Mouse (Mus musculus) heart, adult 18-20 months (tissue): Measurements from ENCODE around the gene Pkp3. TPM values are rescaled to one million over a fixed set of nuclear protein-coding genes. Genes with fewer than 3 reads are reported as not detected.

Experiments
- DNase-seq, 2 experiments: peaks; one replicate each; pipeline ENCODE4 v3.0.0; 2021 to 2022; ENCODE audit warnings: mixed read lengths in 1 of 2
- total RNA-seq, 2 experiments: library from RNA; stranded (reverse); gene quantifications; 2 replicates each; pipeline ENCODE4 v1.2.3; 2021

The Pkp3 gene
- total RNA-seq, 2 experiments from 2014 or later, result 0.37 to 1.6 TPM

- no peak for DNase-seq
These were observed 16.6 kb downstream of the Pkp3 start for GRCm38 (mm10) chr7:141094487-141095205.

- no peak for DNase-seq
These were observed 18.0 kb downstream of the Pkp3 start for GRCm38 (mm10) chr7:141096021-141096420.

GRCm38 (mm10) chr7:141096649-141097056 is 18.6 kb downstream of the Pkp3 start:
- DNase-seq, result peak; percentile 73 to 90

GRCm38 (mm10) chr7:141097177-141097576 is 19.2 kb downstream of the Pkp3 start:
- DNase-seq, result no peak

- peak; percentile 27 to 36 for DNase-seq
These were observed 22.1 kb downstream of the Pkp3 start, which contains the start of gene Sigirr for GRCm38 (mm10) chr7:141099911-141100691. Sigirr (minus strand) TSS chr7:141100572.

- DNase-seq, result no peak
These were observed 25.1 kb downstream of the Pkp3 start for GRCm38 (mm10) chr7:141103161-141103560.

GRCm38 (mm10) chr7:141115874-141116273 is 37.9 kb downstream of the Pkp3 start:
- DNase-seq, result no peak

GRCm38 (mm10) chr7:141117636-141118035 is 39.6 kb downstream of the Pkp3 start, which contains the start of gene Ano9:
Ano9 (minus strand) TSS chr7:141117806.
- no peak for DNase-seq

- DNase-seq, result no peak
These were observed 41.5 kb downstream of the Pkp3 start for GRCm38 (mm10) chr7:141119487-141119886.

GRCm38 (mm10) chr7:141120605-141121004 is 42.6 kb downstream of the Pkp3 start:
- DNase-seq, result no peak

GRCm38 (mm10) chr7:141121051-141121531 is 43.1 kb downstream of the Pkp3 start:
- no peak for DNase-seq

GRCm38 (mm10) chr7:141122245-141122644 is 44.2 kb downstream of the Pkp3 start, which contains the start of gene Ptdss2:
Ptdss2 (plus strand) TSS chr7:141122382.
- DNase-seq, result peak; percentile 42 to 74

- peak; percentile 97 for DNase-seq
These were observed 44.9 kb downstream of the Pkp3 start for GRCm38 (mm10) chr7:141122689-141123516.

- no peak for DNase-seq
These were observed 45.5 kb downstream of the Pkp3 start for GRCm38 (mm10) chr7:141123517-141123856.

GRCm38 (mm10) chr7:141131024-141131820 is 53.2 kb downstream of the Pkp3 start:
- peak; percentile 89 to 92 for DNase-seq

- no peak for DNase-seq
These were observed 54.1 kb downstream of the Pkp3 start for GRCm38 (mm10) chr7:141131904-141132755.
